Mouse (Mus musculus): ENCODE data around the gene Adam19. TPM values are rescaled to one million over a fixed set of nuclear protein-coding genes. Genes with fewer than 3 reads are reported as not detected.

Gene Adam19
- polyA plus RNA-seq, 1 experiment = 51.6 TPM

- peaks cover 17% of the 10 kb centered on the region for H3K4me1 ChIP-seq (ENCODE audit: control insufficient read depth, insufficient read depth, low read length)
- no peak overlapping the region for H3K4me3 ChIP-seq (ENCODE audit: low read depth, low read length)
- H3K27ac ChIP-seq (ENCODE audit: insufficient read depth, low read length) = peak overlapping the region; percentile 28
- peaks cover 6% of the 10 kb centered on the region for H3K36me3 ChIP-seq (ENCODE audit: control insufficient read depth, insufficient read depth, low read length, poor library complexity, severe bottlenecking)
- H3K9ac ChIP-seq (ENCODE audit: low read depth, poor library complexity, severe bottlenecking) = no peak overlapping the region
- TF ChIP-seq EP300 (IDR thresholded peaks at IDR 0.05; ENCODE audit: insufficient read depth, low read depth, low read length) = no peak
- no peak for TF ChIP-seq POLR2A (IDR thresholded peaks at IDR 0.05; ENCODE audit: insufficient read depth, low read length)
- TF ChIP-seq CTCF (IDR thresholded peaks at IDR 0.05; ENCODE audit: low read depth, low read length) = no peak
- H3K27me3 ChIP-seq (ENCODE audit: control insufficient read depth, insufficient read depth, low read length, poor library complexity, severe bottlenecking) = no peaks in the 10 kb centered on the region
- H3K9me3 ChIP-seq (replicated peaks; ENCODE audit: control insufficient read depth, insufficient read depth, low read length, poor library complexity, severe bottlenecking) = no peaks in the 10 kb centered on the region
These were observed 33.4 kb downstream of the Adam19 start for GRCm38 (mm10) chr11:46089081-46089713.

- Histone ChIP-seq H3K4me3 (ENCODE audit: low read depth, low read length) (no peak overlapping the region), H3K9me3 (replicated peaks; ENCODE audit: control insufficient read depth, insufficient read depth, low read length, poor library complexity, severe bottlenecking) (no peaks in the 10 kb centered on the region), H3K36me3 (ENCODE audit: control insufficient read depth, insufficient read depth, low read length, poor library complexity, severe bottlenecking) (peaks cover 7% of the 10 kb centered on the region), H3K27ac (ENCODE audit: insufficient read depth, low read length) (peak overlapping the region; percentile 71), H3K9ac (ENCODE audit: low read depth, poor library complexity, severe bottlenecking) (no peak overlapping the region), H3K4me1 (ENCODE audit: control insufficient read depth, insufficient read depth, low read length) (peaks cover 17% of the 10 kb centered on the region), H3K27me3 (ENCODE audit: control insufficient read depth, insufficient read depth, low read length, poor library complexity, severe bottlenecking) (no peaks in the 10 kb centered on the region)
- TF ChIP-seq EP300 (IDR thresholded peaks at IDR 0.05; ENCODE audit: insufficient read depth, low read depth, low read length) = no peak
- no peak for TF ChIP-seq CTCF (IDR thresholded peaks at IDR 0.05; ENCODE audit: low read depth, low read length)
- no peak for TF ChIP-seq POLR2A (IDR thresholded peaks at IDR 0.05; ENCODE audit: insufficient read depth, low read length)
These were observed 34.4 kb downstream of the Adam19 start for GRCm38 (mm10) chr11:46090036-46090725.

- Histone ChIP-seq H3K27me3 (ENCODE audit: control insufficient read depth, insufficient read depth, low read length, poor library complexity, severe bottlenecking) (no peaks in the 10 kb centered on the region), H3K4me1 (ENCODE audit: control insufficient read depth, insufficient read depth, low read length) (peaks cover 17% of the 10 kb centered on the region), H3K9me3 (replicated peaks; ENCODE audit: control insufficient read depth, insufficient read depth, low read length, poor library complexity, severe bottlenecking) (no peaks in the 10 kb centered on the region), H3K4me3 (ENCODE audit: low read depth, low read length) (no peak overlapping the region), H3K36me3 (ENCODE audit: control insufficient read depth, insufficient read depth, low read length, poor library complexity, severe bottlenecking) (peaks cover 7% of the 10 kb centered on the region), H3K27ac (ENCODE audit: insufficient read depth, low read length) (peak overlapping the region; percentile 71), H3K9ac (ENCODE audit: low read depth, poor library complexity, severe bottlenecking) (no peak overlapping the region)
- no peak for TF ChIP-seq EP300 (IDR thresholded peaks at IDR 0.05; ENCODE audit: insufficient read depth, low read depth, low read length)
- TF ChIP-seq POLR2A (IDR thresholded peaks at IDR 0.05; ENCODE audit: insufficient read depth, low read length) = no peak
- no peak for TF ChIP-seq CTCF (IDR thresholded peaks at IDR 0.05; ENCODE audit: low read depth, low read length)
These were observed 35.3 kb downstream of the Adam19 start for GRCm38 (mm10) chr11:46090951-46091667.

- Histone ChIP-seq H3K27ac (ENCODE audit: insufficient read depth, low read length) (no peak overlapping the region), H3K4me3 (ENCODE audit: low read depth, low read length) (no peak overlapping the region), H3K36me3 (ENCODE audit: control insufficient read depth, insufficient read depth, low read length, poor library complexity, severe bottlenecking) (peaks cover 7% of the 10 kb centered on the region), H3K9me3 (replicated peaks; ENCODE audit: control insufficient read depth, insufficient read depth, low read length, poor library complexity, severe bottlenecking) (no peaks in the 10 kb centered on the region), H3K27me3 (ENCODE audit: control insufficient read depth, insufficient read depth, low read length, poor library complexity, severe bottlenecking) (no peaks in the 10 kb centered on the region), H3K4me1 (ENCODE audit: control insufficient read depth, insufficient read depth, low read length) (peaks cover 17% of the 10 kb centered on the region), H3K9ac (ENCODE audit: low read depth, poor library complexity, severe bottlenecking) (no peak overlapping the region)
- TF ChIP-seq POLR2A (IDR thresholded peaks at IDR 0.05; ENCODE audit: insufficient read depth, low read length) = no peak
- no peak for TF ChIP-seq EP300 (IDR thresholded peaks at IDR 0.05; ENCODE audit: insufficient read depth, low read depth, low read length)
- no peak for TF ChIP-seq CTCF (IDR thresholded peaks at IDR 0.05; ENCODE audit: low read depth, low read length)
These were observed 36.3 kb downstream of the Adam19 start for GRCm38 (mm10) chr11:46092121-46092520.

GRCm38 (mm10) chr11:46095477-46096264 is 39.9 kb downstream of the Adam19 start:
- no peak overlapping the region for H3K9ac ChIP-seq (ENCODE audit: low read depth, poor library complexity, severe bottlenecking)
- H3K36me3 ChIP-seq (ENCODE audit: control insufficient read depth, insufficient read depth, low read length, poor library complexity, severe bottlenecking) = peaks cover 8% of the 10 kb centered on the region
- H3K4me3 ChIP-seq (ENCODE audit: low read depth, low read length) = no peak overlapping the region
- peak overlapping the region; percentile 24; the same call in 1 of the 2 replicates for H3K27ac ChIP-seq (ENCODE audit: insufficient read depth, low read length)
- TF ChIP-seq EP300 (IDR thresholded peaks at IDR 0.05; ENCODE audit: insufficient read depth, low read depth, low read length) = no peak
- no peak for TF ChIP-seq CTCF (IDR thresholded peaks at IDR 0.05; ENCODE audit: low read depth, low read length)
- TF ChIP-seq POLR2A (IDR thresholded peaks at IDR 0.05; ENCODE audit: insufficient read depth, low read length) = no peak
- no peaks in the 10 kb centered on the region for H3K9me3 ChIP-seq (replicated peaks; ENCODE audit: control insufficient read depth, insufficient read depth, low read length, poor library complexity, severe bottlenecking)
- peaks cover 4% of the 10 kb centered on the region for H3K4me1 ChIP-seq (ENCODE audit: control insufficient read depth, insufficient read depth, low read length)
- no peaks in the 10 kb centered on the region for H3K27me3 ChIP-seq (ENCODE audit: control insufficient read depth, insufficient read depth, low read length, poor library complexity, severe bottlenecking)

Measured in ES-Bruce4 (cell line).